Mouse (Mus musculus) erythroblast, embryonic 14.5 days (primary cell): Measurements from ENCODE around the gene Kng1.

Experiments used
- GATA1 ChIP-seq: IDR thresholded peaks from 2 replicates; pipeline ENCODE4 v1.6.1; 2012; ENCODE audit warnings: low read length, inconsistent platforms, mixed read lengths
- TAL1 ChIP-seq: IDR thresholded peaks from 3 replicates; pipeline ENCODE4 v1.6.1; 2012; ENCODE audit warnings: low read length, inconsistent platforms, mixed read lengths

- TF ChIP-seq GATA1, result no peak
- no peak for TF ChIP-seq TAL1
These were observed 69.6 kb downstream of the Kng1 start for GRCm38 (mm10) chr16:23127311-23127672.
